Mouse (Mus musculus): ENCODE results near the gene Gsdma. TPM values are rescaled to one million over a fixed set of nuclear protein-coding genes. Genes with fewer than 3 reads are reported as not detected.

The Gsdma gene
- polyA plus RNA-seq, 1 experiment from 2014 or later, result not detected

DNA sequence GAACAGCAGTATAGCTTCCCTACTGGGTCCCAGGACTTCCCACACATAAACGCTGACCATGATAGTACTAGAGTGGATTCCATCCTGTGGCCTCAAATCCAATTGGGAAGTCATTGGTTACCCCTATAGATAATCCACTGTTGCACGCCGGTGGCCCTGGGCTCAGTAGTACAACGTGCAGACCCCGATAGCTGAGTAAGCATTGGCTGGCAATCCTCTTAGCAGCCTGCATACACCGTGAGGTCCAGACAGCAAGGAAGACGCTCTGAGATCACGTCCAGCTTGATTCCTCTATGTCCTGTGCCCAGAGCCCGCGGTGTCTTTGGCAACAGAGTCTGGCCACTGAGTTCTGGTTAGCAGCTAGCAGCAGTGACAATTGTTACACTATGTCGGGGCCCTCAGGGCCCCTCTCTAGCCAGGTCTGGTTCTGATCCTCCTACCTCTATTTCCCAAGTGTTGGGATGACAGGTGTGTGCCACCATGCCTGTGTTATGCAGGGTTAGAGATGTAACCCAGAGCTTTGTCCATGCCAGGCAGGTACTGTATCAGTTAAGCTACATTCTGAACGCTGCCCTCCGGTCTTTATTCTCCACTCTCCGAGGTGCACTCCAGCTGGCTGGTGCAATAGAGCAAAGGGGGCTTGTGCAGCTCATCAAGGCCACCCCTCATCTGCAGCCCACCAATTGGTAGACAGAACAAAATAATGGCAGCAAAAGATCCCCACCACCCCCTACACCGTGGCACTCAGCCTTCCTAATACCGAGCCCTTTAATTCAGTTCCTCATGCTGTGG is 34.9 kb downstream of the Gsdma start:
- H3K4me3 ChIP-seq (ENCODE audit: low read depth, low read length), result no peak overlapping the region
- H3K4me1 ChIP-seq (replicated peaks; ENCODE audit: control insufficient read depth, insufficient read depth, low read length), result no peaks in the 10 kb centered on the region; the same call in 1 of the 2 replicates
- no peak overlapping the region for H3K9ac ChIP-seq (ENCODE audit: low read depth, low read length)
- H3K27ac ChIP-seq (ENCODE audit: low read depth, low read length), result no peak overlapping the region
- 89% methylated on average over 16 of the region's 16 CpGs for WGBS
- DNase-seq (ENCODE audit: low spot score) (no peak), ATAC-seq (ENCODE audit: low FRiP score) (no peak)
- no peaks in the 10 kb centered on the region for H3K27me3 ChIP-seq (ENCODE audit: control insufficient read depth, insufficient read depth, low read length)
- no peaks in the 10 kb centered on the region for H3K9me3 ChIP-seq (ENCODE audit: control insufficient read depth, low read length)
- H3K36me3 ChIP-seq (ENCODE audit: control insufficient read depth, insufficient read depth, low read length), result peaks cover 4% of the 10 kb centered on the region
- H3K4me2 ChIP-seq (replicated peaks; ENCODE audit: low read depth, low read length), result no peak overlapping the region

DNA sequence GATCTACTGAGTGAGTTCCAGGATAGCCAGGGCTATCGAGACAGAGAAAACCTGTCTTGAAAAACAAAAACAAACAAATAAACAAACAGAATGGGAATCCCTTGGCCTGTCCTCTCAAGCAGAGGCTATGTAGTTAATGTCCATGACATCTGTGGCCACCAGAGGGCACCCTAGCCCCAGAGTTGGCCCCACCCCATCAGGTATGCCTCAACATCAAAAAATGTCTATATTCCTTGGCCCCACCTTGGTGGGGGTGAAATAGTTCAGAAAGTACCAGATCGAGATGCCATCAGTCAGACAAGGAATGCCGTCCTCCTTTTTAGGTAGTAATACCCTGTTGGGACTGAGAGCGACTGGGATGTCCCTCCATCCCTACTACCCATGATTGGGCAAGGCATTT is 35.8 kb downstream of the Gsdma start:
- Histone ChIP-seq H3K4me1 (replicated peaks; ENCODE audit: control insufficient read depth, insufficient read depth, low read length) (no peaks in the 10 kb centered on the region; the same call in 1 of the 2 replicates), H3K27ac (ENCODE audit: low read depth, low read length) (no peak overlapping the region), H3K9ac (ENCODE audit: low read depth, low read length) (no peak overlapping the region), H3K4me3 (ENCODE audit: low read depth, low read length) (no peak overlapping the region), H3K4me2 (replicated peaks; ENCODE audit: low read depth, low read length) (no peak overlapping the region), H3K36me3 (ENCODE audit: control insufficient read depth, insufficient read depth, low read length) (peaks cover 3% of the 10 kb centered on the region), H3K27me3 (ENCODE audit: control insufficient read depth, insufficient read depth, low read length) (no peaks in the 10 kb centered on the region), H3K9me3 (ENCODE audit: control insufficient read depth, low read length) (no peaks in the 10 kb centered on the region)
- DNase-seq (ENCODE audit: low spot score) (peak; percentile 81), ATAC-seq (ENCODE audit: low FRiP score) (no peak)
- 39% methylated on average over 4 of the region's 4 CpGs for WGBS

GRCm38 (mm10) chr11:98701213-98701670 is 37.1 kb downstream of the Gsdma start, which contains the start of gene Csf3:
Csf3 (plus strand) TSS chr11:98701263.
- ATAC-seq (ENCODE audit: low FRiP score), result no peak
- no peak for DNase-seq (ENCODE audit: low spot score)
- H3K27ac ChIP-seq (ENCODE audit: low read depth, low read length), result no peak within 1 kb of the TSS
- 37% methylated on average over 10 of the region's 10 CpGs for WGBS
- no peak within 1 kb of the TSS for H3K4me3 ChIP-seq (ENCODE audit: low read depth, low read length)
- H3K4me1 ChIP-seq (replicated peaks; ENCODE audit: control insufficient read depth, insufficient read depth, low read length), result no peaks in the 10 kb centered on the region; the same call in 1 of the 2 replicates
- H3K36me3 ChIP-seq (ENCODE audit: control insufficient read depth, insufficient read depth, low read length), result no peaks in the 10 kb centered on the region; the same call in 1 of the 2 replicates
- no peak within 1 kb of the TSS for H3K4me2 ChIP-seq (replicated peaks; ENCODE audit: low read depth, low read length)
- H3K9me3 ChIP-seq (ENCODE audit: control insufficient read depth, low read length), result no peaks in the 10 kb centered on the region
- no peaks in the 10 kb centered on the region for H3K27me3 ChIP-seq (ENCODE audit: control insufficient read depth, insufficient read depth, low read length)
- no peak within 1 kb of the TSS for H3K9ac ChIP-seq (ENCODE audit: low read depth, low read length)

GRCm38 (mm10) chr11:98702323-98702722 is 38.2 kb downstream of the Gsdma start:
- 66% methylated on average over 5 of the region's 5 CpGs for WGBS
- H3K9ac ChIP-seq (ENCODE audit: low read depth, low read length), result 0 out of 2 replicates have a peak overlapping the region, but pooled peaks have one; percentile 7
- no peak overlapping the region for H3K4me2 ChIP-seq (replicated peaks; ENCODE audit: low read depth, low read length)
- DNase-seq (ENCODE audit: low spot score) (no peak), ATAC-seq (ENCODE audit: low FRiP score) (no peak)
- no peaks in the 10 kb centered on the region; the same call in 1 of the 2 replicates for H3K4me1 ChIP-seq (replicated peaks; ENCODE audit: control insufficient read depth, insufficient read depth, low read length)
- no peaks in the 10 kb centered on the region for H3K9me3 ChIP-seq (ENCODE audit: control insufficient read depth, low read length)
- no peak overlapping the region for H3K4me3 ChIP-seq (ENCODE audit: low read depth, low read length)
- H3K36me3 ChIP-seq (ENCODE audit: control insufficient read depth, insufficient read depth, low read length), result no peaks in the 10 kb centered on the region; the same call in 1 of the 2 replicates
- no peak overlapping the region for H3K27ac ChIP-seq (ENCODE audit: low read depth, low read length)
- H3K27me3 ChIP-seq (ENCODE audit: control insufficient read depth, insufficient read depth, low read length), result no peaks in the 10 kb centered on the region

DNA sequence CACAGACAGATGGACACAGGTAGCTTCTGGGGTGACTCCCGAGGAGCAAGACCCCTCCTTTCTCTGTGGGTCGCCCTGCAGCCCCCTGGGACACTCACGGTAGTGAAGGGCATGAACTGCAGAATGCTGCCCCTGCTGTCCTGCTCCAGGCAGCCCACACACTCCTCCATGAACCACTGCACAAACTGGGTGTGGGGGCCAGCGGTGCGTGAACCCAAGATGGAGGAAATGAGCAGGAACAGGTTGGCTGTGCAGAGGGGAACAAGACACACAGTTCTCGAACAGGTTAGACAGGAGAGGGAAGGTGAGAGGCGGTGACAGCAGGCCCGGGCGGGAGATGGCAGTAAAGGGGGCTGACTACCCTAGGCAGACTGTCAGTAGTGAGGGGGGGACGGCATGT is 40.9 kb downstream of the Gsdma start:
- no peak overlapping the region for H3K4me2 ChIP-seq (replicated peaks; ENCODE audit: low read depth, low read length)
- DNase-seq (ENCODE audit: low spot score) (no peak), ATAC-seq (ENCODE audit: low FRiP score) (no peak)
- 89% methylated on average over 10 of the region's 10 CpGs for WGBS
- H3K27me3 ChIP-seq (ENCODE audit: control insufficient read depth, insufficient read depth, low read length), result no peaks in the 10 kb centered on the region
- no peaks in the 10 kb centered on the region; the same call in 1 of the 2 replicates for H3K4me1 ChIP-seq (replicated peaks; ENCODE audit: control insufficient read depth, insufficient read depth, low read length)
- H3K36me3 ChIP-seq (ENCODE audit: control insufficient read depth, insufficient read depth, low read length), result no peaks in the 10 kb centered on the region; the same call in 1 of the 2 replicates
- no peak overlapping the region for H3K4me3 ChIP-seq (ENCODE audit: low read depth, low read length)
- H3K9me3 ChIP-seq (ENCODE audit: control insufficient read depth, low read length), result no peaks in the 10 kb centered on the region
- H3K27ac ChIP-seq (ENCODE audit: low read depth, low read length), result no peak overlapping the region
- H3K9ac ChIP-seq (ENCODE audit: low read depth, low read length), result no peak overlapping the region

GRCm38 (mm10) chr11:98707401-98708281 is 43.5 kb downstream of the Gsdma start:
- 94% methylated on average over 22 of the region's 22 CpGs for WGBS

DNA sequence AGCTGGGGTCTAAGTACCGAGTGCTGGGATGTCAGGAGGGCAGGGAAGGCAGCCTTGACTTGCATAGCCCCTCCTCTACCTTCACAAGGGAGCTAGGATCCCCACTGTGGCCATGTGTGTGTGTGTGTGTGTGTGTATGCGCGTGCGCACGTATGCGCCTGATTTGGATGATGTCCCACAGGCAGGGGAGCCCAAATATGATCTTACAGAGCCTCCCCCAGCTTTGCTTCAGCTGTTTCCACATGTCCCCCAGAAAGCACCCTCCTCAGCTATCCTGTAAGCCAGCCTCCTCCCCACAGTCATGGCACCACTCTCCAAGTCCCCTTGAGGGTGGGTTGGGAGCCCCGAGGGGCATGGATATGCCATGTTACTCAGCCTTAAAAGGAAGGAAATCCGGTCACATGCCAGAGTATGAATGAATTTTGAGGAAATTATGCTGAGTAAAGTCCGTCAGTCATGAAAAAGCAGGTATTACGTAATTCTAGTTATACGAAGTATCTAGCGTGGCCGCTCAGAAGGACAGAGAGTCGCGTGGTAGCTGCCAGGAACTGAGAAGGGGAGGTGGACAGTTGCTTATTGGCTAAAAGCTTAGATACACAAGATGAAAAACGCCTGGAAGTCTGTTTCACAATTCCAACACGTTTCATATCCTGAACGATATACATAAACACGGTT is 44.3 kb downstream of the Gsdma start:
- ATAC-seq (ENCODE audit: low FRiP score) (no peak), DNase-seq (ENCODE audit: low spot score) (no peak)
- no peak overlapping the region for H3K9ac ChIP-seq (ENCODE audit: low read depth, low read length)
- H3K4me3 ChIP-seq (ENCODE audit: low read depth, low read length), result no peak overlapping the region
- H3K27me3 ChIP-seq (ENCODE audit: control insufficient read depth, insufficient read depth, low read length), result no peaks in the 10 kb centered on the region
- no peak overlapping the region for H3K27ac ChIP-seq (ENCODE audit: low read depth, low read length)
- WGBS, result 90% methylated on average over 19 of the region's 19 CpGs
- peaks cover 2% of the 10 kb centered on the region for H3K36me3 ChIP-seq (ENCODE audit: control insufficient read depth, insufficient read depth, low read length)
- no peaks in the 10 kb centered on the region for H3K9me3 ChIP-seq (ENCODE audit: control insufficient read depth, low read length)
- H3K4me2 ChIP-seq (replicated peaks; ENCODE audit: low read depth, low read length), result no peak overlapping the region
- H3K4me1 ChIP-seq (replicated peaks; ENCODE audit: control insufficient read depth, insufficient read depth, low read length), result no peaks in the 10 kb centered on the region

More at GRCm38 (mm10) chr11:98707401-98708281, 43.5 kb downstream of the Gsdma start:
- no peaks in the 10 kb centered on the region for H3K9me3 ChIP-seq (ENCODE audit: control insufficient read depth, low read length)
- ATAC-seq (ENCODE audit: low FRiP score) (no peak), DNase-seq (ENCODE audit: low spot score) (no peak)
- no peak overlapping the region for H3K4me2 ChIP-seq (replicated peaks; ENCODE audit: low read depth, low read length)
- H3K27ac ChIP-seq (ENCODE audit: low read depth, low read length), result no peak overlapping the region
- H3K36me3 ChIP-seq (ENCODE audit: control insufficient read depth, insufficient read depth, low read length), result peaks cover 2% of the 10 kb centered on the region
- H3K9ac ChIP-seq (ENCODE audit: low read depth, low read length), result no peak overlapping the region
- H3K4me3 ChIP-seq (ENCODE audit: low read depth, low read length), result no peak overlapping the region
- no peaks in the 10 kb centered on the region for H3K27me3 ChIP-seq (ENCODE audit: control insufficient read depth, insufficient read depth, low read length)
- H3K4me1 ChIP-seq (replicated peaks; ENCODE audit: control insufficient read depth, insufficient read depth, low read length), result no peaks in the 10 kb centered on the region

DNA sequence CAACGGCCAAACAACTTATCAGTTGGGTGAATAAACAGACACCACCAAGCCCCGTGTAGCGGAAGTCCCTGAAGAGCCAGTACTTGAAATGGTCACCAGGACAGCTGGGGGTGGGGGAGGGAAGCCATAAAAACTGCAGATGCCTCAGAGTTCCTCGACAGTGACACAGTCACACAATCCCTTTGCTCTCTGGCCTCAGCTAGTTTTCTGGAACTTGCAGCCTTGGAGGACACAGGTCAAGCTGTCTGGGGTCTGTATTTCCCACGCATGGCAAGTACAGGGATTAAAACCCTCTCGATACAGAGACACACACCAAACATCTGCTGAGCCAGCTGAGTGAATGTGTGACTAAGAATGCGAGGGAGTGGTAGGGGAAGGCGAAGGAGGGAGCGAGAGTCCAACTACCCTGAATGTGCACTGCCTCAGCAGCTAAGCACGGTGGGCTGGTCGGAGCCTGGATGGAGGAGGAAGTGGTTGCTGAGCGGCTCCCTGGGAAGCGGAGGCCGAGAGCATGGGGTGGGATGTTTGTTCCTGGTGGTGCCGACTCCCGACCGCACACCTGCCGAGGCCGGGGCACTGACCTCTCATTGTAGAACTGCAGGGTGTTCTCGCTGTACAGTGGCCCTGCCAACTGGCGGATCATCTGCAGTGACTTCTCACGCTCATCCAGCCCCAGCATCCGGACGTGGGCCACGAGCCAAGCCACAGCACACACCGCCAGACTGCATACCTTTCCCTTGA is 45.0 kb downstream of the Gsdma start:
- no peak for ATAC-seq (ENCODE audit: low FRiP score)

More for the DNA sequence above, 45.0 kb downstream of the Gsdma start:
- no peak overlapping the region for H3K27ac ChIP-seq (ENCODE audit: low read depth, low read length)
- H3K9ac ChIP-seq (ENCODE audit: low read depth, low read length), result no peak overlapping the region
- DNase-seq (ENCODE audit: low spot score), result no peak
- no peak overlapping the region for H3K4me3 ChIP-seq (ENCODE audit: low read depth, low read length)
- H3K9me3 ChIP-seq (ENCODE audit: control insufficient read depth, low read length), result no peaks in the 10 kb centered on the region
- peaks cover 2% of the 10 kb centered on the region for H3K36me3 ChIP-seq (ENCODE audit: control insufficient read depth, insufficient read depth, low read length)
- 91% methylated on average over 26 of the region's 26 CpGs for WGBS
- no peaks in the 10 kb centered on the region for H3K27me3 ChIP-seq (ENCODE audit: control insufficient read depth, insufficient read depth, low read length)
- H3K4me1 ChIP-seq (replicated peaks; ENCODE audit: control insufficient read depth, insufficient read depth, low read length), result no peaks in the 10 kb centered on the region
- H3K4me2 ChIP-seq (replicated peaks; ENCODE audit: low read depth, low read length), result no peak overlapping the region
